Mouse (Mus musculus): ENCODE data around the gene Ppm1h.

The Ppm1h gene

GRCm38 (mm10) chr10:122705457-122705856, 26.9 kb downstream of the Ppm1h start:
- no peak for DNase-seq

- DNase-seq = no peak
Observed at GRCm38 (mm10) chr10:122711381-122711811, 32.8 kb downstream of the Ppm1h start.

GRCm38 (mm10) chr10:122712307-122712706, 33.7 kb downstream of the Ppm1h start:
- no peak for DNase-seq

GRCm38 (mm10) chr10:122715856-122716255, 37.3 kb downstream of the Ppm1h start:
- no peak for DNase-seq

- no peak for DNase-seq
Observed at GRCm38 (mm10) chr10:122716286-122716685, 37.7 kb downstream of the Ppm1h start.

GRCm38 (mm10) chr10:122716739-122717474, 38.3 kb downstream of the Ppm1h start:
- DNase-seq = no peak

DNA sequence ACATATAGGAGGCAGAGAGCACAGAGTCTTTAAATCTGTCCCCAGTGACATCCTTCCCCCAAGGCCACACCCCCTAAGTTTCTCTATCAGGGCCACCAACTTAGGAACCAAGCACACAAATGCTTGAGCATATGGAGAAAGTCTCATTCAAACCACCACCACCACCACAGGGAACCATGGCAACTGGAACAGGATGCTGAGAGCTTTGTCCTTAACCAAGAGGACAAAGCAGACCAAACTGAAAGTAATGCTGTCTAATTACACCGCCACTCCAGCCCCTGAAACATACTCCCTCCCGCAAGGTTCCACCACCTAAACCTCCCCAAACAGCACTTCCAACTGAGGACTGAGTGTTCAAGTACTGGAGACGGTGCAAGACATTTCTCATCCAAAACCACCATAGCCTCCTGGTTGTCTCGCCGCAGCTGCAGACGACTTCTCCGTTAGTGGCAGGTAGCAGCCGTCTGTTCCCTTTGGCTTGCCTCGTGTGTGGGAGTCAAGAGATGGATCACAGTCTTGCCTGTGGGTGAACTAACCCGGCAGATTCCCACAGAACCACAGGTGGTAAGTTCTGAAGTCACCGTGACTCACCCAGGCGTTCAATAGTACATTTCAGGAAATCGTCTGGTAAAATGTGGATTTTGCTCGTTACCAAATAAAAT, 39.3 kb downstream of the Ppm1h start:
- no peak for DNase-seq

DNA sequence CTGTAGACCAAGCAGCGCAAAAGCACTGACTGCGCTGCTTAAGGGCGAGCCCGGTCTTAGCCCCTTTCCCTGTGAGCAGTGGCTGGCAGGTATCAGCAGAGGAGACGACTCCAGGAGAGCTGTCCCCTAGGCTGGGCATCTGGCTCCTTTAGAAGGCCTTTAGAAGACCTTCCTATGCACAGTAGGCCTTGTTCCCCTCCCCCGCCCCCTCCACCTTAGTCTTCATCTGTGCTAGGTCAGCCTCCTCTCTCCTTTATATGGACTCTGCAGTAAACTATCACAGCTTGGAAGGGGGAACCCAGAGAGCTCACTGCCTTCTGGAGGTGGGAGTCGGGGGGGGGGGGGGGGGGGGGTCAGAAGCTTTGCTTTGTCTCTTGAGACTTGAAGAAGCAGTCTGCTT, 40.4 kb downstream of the Ppm1h start:
- DNase-seq = no peak

DNA sequence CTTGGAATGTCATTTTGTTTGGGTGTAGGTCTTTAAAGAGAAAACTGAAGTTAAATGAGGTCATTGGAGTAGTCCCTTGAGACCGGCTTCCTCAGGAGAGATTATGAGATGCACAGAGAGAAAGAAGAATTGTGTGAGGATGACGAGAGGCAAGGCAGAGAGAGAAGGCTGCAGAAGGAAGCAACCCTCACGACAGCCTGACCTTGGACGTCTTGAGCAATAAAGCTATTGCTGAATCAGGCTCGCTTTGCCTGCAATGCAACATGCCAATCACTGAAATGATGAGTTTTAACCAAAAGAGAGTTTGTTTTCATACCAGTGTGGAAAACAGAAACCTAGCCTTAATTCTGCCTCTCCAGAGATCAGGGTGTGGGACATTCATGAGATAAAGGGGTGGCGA, 43.5 kb downstream of the Ppm1h start:
- no peak for DNase-seq

DNA sequence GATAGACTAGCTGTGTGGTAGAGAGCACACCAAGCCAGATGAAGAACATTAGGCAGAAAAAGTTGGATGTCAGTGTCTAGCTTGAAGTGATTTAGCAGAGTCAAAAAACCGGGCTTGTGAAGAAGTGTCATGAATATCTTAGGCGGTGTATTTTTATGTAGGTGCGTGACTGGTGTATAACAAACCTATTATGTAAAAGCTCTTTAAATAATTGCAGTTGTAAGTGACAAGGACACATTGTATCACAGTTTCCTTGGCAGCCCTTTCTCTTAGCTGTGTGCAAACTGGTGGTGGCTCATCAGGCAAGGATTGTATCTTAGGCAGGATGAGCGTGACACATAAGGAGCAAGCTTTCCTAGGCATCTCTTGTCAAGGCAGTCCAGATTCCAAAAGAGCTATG, 46.1 kb downstream of the Ppm1h start:
- no peak for DNase-seq

- no peak for DNase-seq
Observed at GRCm38 (mm10) chr10:122727228-122727627, 48.7 kb downstream of the Ppm1h start.

DNA sequence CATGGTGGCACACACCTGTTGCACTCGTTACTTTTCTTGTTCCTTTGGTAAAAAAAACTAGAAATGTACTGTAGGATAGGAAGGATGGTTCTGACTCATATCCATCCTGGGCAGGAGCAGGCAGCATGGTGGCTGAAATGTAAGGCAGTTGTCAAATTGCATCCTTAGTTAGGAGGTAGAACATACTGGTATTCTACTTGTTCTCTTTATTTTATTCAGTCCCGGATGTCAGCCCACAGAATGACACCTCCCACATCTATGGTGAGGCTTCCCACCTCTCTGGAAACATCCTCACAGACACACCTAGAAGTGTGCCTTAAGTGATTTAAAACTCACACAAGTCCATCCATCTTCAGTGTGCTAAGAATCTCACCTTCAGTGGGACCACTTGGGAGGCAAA, 49.6 kb downstream of the Ppm1h start:
- DNase-seq = no peak

DNA sequence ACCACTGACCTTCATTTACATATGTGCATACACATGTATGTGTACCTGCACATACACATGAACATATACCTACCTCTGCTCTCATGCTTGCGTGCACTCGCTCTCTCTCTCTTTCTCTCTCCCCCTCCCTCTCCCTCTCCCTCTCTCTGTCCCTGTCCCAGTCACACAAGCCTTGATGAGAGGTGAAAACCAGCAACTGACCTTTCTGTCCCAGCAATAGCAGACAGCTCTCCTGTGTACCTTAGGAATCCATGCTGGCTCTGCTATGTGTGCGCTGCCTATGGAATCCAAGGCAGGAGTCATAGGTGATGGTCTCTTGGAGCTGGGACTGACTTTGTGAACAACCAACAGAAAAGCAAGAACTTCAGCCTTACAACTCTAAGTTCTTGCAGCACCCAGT, 53.6 kb downstream of the Ppm1h start:
- DNase-seq = no peak

DNA sequence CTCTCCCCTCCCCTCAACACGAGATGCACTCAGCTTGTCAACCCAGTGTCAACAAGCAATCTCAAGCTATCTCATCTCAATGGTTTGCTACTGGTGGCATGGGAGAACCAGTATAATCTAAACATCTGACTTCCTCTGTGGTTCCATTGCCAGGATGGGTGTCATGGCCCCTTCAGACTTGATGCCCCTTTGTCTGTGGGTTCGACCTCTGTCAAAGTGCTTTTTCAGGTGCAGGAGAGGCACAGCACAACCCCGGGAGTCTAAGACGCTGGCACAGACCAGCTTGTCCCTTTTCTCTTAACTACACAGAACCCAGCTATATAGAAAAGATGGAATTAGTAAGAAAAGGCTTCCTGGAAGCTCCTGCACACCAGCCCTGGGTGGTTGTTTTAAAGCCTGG, 56.0 kb downstream of the Ppm1h start:
- no peak for DNase-seq

DNA sequence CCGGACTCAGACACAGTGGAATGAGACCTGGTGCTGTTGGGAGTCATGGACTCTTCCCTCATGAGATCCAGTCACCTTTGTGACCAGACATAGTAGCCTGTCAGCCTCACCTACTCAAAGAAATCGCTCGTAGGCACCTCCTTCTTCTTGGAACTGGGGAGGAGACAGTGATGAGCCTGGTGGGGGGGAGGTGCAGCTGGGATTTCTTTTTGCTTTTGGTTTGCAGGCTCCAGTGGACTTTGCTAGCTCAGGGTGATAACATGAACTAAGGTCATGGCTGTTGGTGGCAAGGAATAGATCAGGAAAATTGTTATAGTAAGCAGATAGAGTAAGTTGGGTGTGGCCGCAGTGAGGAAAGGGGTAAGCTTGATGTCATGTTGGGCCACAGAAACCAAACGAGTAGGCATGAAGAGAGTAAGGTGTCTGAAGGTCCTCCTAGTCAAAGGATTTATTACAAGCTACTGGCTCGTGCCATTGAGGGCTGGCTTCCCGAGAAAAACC, 56.8 kb downstream of the Ppm1h start:
- no peak for DNase-seq

- no peak for DNase-seq
Observed at GRCm38 (mm10) chr10:122736835-122737234, 58.3 kb downstream of the Ppm1h start.

- DNase-seq = no peak
Observed at GRCm38 (mm10) chr10:122738526-122738925, 60.0 kb downstream of the Ppm1h start.

- no peak for DNase-seq
Observed at GRCm38 (mm10) chr10:122739037-122739436, 60.5 kb downstream of the Ppm1h start.

DNA sequence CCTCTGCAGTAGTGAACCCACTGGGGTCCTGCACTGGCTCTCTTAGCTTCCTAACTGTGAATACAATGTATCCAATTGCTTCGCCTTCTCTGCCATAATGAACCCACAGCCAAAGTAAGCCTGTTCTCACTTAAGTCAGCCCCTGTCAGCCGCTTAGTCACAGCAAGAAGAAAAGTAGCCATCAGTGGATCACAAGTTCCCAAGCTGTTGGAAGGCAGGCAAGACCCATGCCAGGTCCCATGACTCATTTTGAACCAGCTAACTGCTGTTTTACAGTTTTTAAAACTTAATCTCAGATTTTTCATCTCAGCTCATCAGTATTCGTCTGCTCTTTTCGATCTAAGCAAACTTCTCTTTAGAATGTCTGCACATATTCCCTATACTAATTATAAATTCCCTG, 61.6 kb downstream of the Ppm1h start:
- DNase-seq = no peak

DNA sequence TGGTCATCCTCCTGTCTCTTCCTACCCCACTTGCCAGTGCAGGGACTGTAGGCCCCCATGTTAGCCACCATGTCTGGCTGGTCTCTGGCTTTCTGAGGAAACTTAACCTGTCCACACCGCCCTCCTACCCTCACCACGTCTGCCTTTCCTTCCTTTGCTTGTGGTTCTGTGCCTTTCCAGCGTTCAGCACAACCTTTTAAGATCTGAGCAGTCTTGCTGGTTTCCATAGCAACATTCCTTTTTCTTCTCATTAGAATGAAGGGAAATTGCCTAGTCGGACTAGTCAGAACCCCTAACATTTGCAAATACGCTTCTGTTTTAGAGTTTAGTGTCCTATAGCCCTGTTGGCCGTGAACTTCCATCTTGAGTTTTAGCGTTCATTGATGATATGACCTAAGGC, 62.6 kb downstream of the Ppm1h start:
- no peak for DNase-seq

GRCm38 (mm10) chr10:122742136-122742535, 63.6 kb downstream of the Ppm1h start:
- DNase-seq = no peak

GRCm38 (mm10) chr10:122743361-122743760, 64.8 kb downstream of the Ppm1h start:
- DNase-seq = no peak

- DNase-seq = no peak
Observed at GRCm38 (mm10) chr10:122744970-122745369, 66.4 kb downstream of the Ppm1h start.

DNA sequence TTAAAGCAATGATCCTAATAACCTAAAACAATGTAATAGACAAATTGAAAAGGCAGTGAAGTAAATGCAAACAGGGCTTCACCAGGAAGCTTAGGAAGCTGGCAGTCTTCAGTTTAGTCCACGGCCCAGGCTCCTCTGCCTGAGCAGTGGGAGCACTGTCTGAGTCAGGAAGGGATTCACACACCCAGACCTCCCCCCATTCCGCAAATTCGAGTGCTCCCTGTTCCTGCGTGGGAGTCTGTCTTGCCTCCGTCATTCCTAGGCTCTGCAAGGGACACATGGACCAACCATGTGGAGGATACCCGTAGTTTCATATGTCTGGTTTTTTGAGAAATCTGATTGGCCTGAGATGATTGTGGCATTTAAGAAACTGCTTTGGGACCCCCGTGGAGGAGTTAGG, 67.6 kb downstream of the Ppm1h start:
- no peak for DNase-seq

Measured in right cerebral cortex, postnatal 14 days (tissue).